Mouse (Mus musculus) stomach, postnatal 0 days (tissue): ENCODE data around the gene Otop3. TPM values are rescaled to one million over a fixed set of nuclear protein-coding genes. Genes with fewer than 3 reads are reported as not detected.

Experiments
- ATAC-seq: fragments of 200-750 bp; cut with Nextera tagmentation; 2 replicates; pipeline ENCODE4 v1.8.0; 2017; ENCODE audit not compliant: low FRiP score, low TSS enrichment
- DNase-seq: peaks from one replicate; pipeline ENCODE4 v3.0.0-alpha.2; 2016; ENCODE audit warnings: low spot score
- H3K27ac ChIP-seq: fragments of 300-500 bp; sonication (generic); replicated peaks from 2 replicates; pipeline ENCODE4 v1.5.1; 2014; ENCODE audit warnings: mild to moderate bottlenecking, control low read depth
- H3K27me3 ChIP-seq: fragments of 300-500 bp; sonication (generic); 2 replicates; pipeline ENCODE4 v1.6.1; 2014; ENCODE audit warnings: low read length; ENCODE audit not compliant: control insufficient read depth, insufficient read depth
- H3K36me3 ChIP-seq: fragments of 300-500 bp; sonication (generic); 2 replicates; pipeline ENCODE4 v1.6.1; 2014; ENCODE audit warnings: low read length, mixed read lengths; ENCODE audit not compliant: control insufficient read depth, insufficient read depth
- H3K4me1 ChIP-seq: fragments of 300-500 bp; sonication (generic); replicated peaks from 2 replicates; pipeline ENCODE4 v1.6.1; 2014; ENCODE audit warnings: antibody characterized with exemption; ENCODE audit not compliant: control insufficient read depth, insufficient read depth
- H3K4me2 ChIP-seq: fragments of 300-500 bp; sonication (generic); replicated peaks from 2 replicates; pipeline ENCODE4 v1.6.1; 2014; ENCODE audit warnings: low read depth, mild to moderate bottlenecking, control low read depth, moderate library complexity
- H3K4me3 ChIP-seq: fragments of 300-500 bp; sonication (generic); 2 replicates; pipeline ENCODE4 v1.5.1; 2014; ENCODE audit warnings: low read depth, low read length, control low read depth
- H3K9ac ChIP-seq: fragments of 300-500 bp; sonication (generic); 2 replicates; pipeline ENCODE4 v1.6.1; 2014; ENCODE audit warnings: mild to moderate bottlenecking, low read length, control low read depth, mixed read lengths
- H3K9me3 ChIP-seq: fragments of 300-500 bp; sonication (generic); 2 replicates; pipeline ENCODE4 v1.6.1; 2016; ENCODE audit warnings: low read length; ENCODE audit not compliant: control insufficient read depth
- CTCF ChIP-seq: IDR thresholded peaks from 2 replicates; pipeline ENCODE4 v1.5.1; 2016; ENCODE audit warnings: antibody characterized with exemption, low read depth, mild to moderate bottlenecking, moderate library complexity
- EP300 ChIP-seq: optimal IDR thresholded peaks from 2 replicates; pipeline ENCODE3; 2016; ENCODE audit warnings: antibody characterized with exemption
- WGBS: fragments of 180-500 bp; shearing (Covaris S2); extraction: QIAGEN DNeasy Blood & Tissue Kit; methylation state at CpG from one replicate; pipeline ENCODE4 v1.1.7; 2014; 5-methylcytosine and 5-hydroxymethylcytosine counted together
- polyA plus RNA-seq: library from polyadenylated mRNA; unstranded; fragments of >200 nt; fragmentation: Nextera tagmentation; extraction: Ambion mirVana; gene quantifications from 2 replicates; pipeline ENCODE4 v1.2.1, GENCODE M21; 2015

Gene Otop3
- polyA plus RNA-seq, 1 experiment from 2014 or later, result 20.5 TPM

DNA sequence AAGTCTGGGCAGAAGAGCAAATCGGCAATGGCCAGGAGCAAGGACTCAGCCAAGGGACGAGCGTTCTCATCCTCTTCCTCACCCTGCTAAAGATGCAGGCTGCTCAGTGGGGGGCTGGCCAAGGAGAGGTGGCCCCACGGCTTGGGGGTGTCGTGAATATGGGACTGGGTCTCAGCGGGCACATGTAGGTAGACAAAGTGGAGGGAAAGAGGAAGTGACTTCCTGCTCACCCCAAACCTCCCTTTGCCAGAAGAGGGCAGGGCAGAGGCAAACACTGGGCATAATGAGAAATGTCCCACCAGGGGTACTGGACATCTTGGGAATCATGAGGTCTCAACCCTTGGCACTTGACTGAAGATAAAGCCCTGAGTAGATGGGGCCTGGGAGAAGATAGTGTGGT, 25.2 kb downstream of the Otop3 start:
- 69% methylated on average over 6 of the region's 6 CpGs for WGBS
- no peak overlapping the region for H3K4me3 ChIP-seq
- DNase-seq, result no peak
- H3K9ac ChIP-seq, result 0 out of 2 replicates have a peak overlapping the region, but pooled peaks have one; percentile 8
- H3K9me3 ChIP-seq, result no peaks in the 10 kb centered on the region
- no peak overlapping the region for H3K4me2 ChIP-seq
- ATAC-seq, result 0 out of 2 replicates have a peak, but pooled peaks have one; percentile 4
- peak overlapping the region; percentile 45 for H3K27ac ChIP-seq
- no peaks in the 10 kb centered on the region for H3K4me1 ChIP-seq
- TF ChIP-seq CTCF (peak; percentile 57), EP300 (no peak)
- H3K36me3 ChIP-seq, result no peaks in the 10 kb centered on the region
- H3K27me3 ChIP-seq, result no peaks in the 10 kb centered on the region

- TF ChIP-seq EP300 (no peak), CTCF (no peak)
- H3K4me2 ChIP-seq, result no peak overlapping the region
- no peaks in the 10 kb centered on the region for H3K36me3 ChIP-seq
- H3K4me3 ChIP-seq, result no peak overlapping the region
- no peaks in the 10 kb centered on the region for H3K9me3 ChIP-seq
- no peak overlapping the region for H3K9ac ChIP-seq
- peak; percentile 54; the same call in 1 of the 2 replicates for ATAC-seq
- H3K27ac ChIP-seq, result peak overlapping the region; percentile 75
- DNase-seq, result peak; percentile 74
- H3K27me3 ChIP-seq, result no peaks in the 10 kb centered on the region; the same call in 1 of the 2 replicates
- H3K4me1 ChIP-seq, result no peaks in the 10 kb centered on the region
- WGBS, result 82% methylated on average over 3 of the region's 3 CpGs
These were observed 29.6 kb downstream of the Otop3 start for GRCm38 (mm10) chr11:115364136-115364535.

DNA sequence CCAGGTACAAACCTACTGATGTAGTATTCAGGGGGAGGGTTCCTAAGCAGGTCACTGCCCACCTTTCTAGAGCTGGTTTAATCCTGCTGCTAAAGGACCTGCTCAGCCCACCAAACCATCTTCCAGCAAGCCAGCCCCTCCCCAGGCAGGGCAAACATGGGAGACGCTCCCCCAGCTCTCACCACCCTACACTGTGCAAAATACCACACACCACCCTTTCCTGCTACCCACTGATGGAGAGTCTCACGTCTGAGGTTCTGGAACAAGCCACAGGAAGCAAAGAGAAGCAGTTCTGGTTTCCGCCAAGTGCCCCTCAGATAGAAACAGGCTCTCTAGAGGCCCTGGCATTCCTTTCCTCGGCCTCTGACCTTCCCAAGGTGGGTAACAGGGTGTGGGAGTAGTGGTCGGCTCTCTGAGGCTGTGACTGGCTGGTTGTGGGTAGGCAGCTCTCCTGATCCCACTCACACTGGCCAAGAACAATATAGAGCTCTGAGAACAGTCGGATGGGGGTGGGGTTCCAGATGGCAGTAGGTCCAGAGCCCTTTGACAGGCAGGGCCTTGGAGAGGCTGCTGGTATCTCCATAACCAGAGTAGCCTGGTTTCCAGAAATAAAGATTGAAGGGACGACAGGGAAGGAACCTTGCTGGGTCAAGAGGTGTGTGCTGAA, 31.6 kb downstream of the Otop3 start:
- Histone ChIP-seq H3K27me3 (no peaks in the 10 kb centered on the region; the same call in 1 of the 2 replicates), H3K4me3 (peak overlapping the region; percentile 56), H3K9ac (0 out of 2 replicates have a peak overlapping the region, but pooled peaks have one; percentile 64), H3K9me3 (no peaks in the 10 kb centered on the region), H3K4me1 (no peaks in the 10 kb centered on the region), H3K4me2 (peak overlapping the region; percentile 80), H3K36me3 (no peaks in the 10 kb centered on the region), H3K27ac (peak overlapping the region; percentile 75)
- DNase-seq (no peak), ATAC-seq (no peak)
- no peak for TF ChIP-seq CTCF
- TF ChIP-seq EP300, result no peak
- 40% methylated on average over 7 of the region's 7 CpGs for WGBS

GRCm38 (mm10) chr11:115366706-115367394, 32.3 kb downstream of the Otop3 start:
- peak overlapping the region; percentile 56 for H3K4me3 ChIP-seq
- DNase-seq, result peak; percentile 78
- WGBS, result 4% methylated on average over 28 of the region's 28 CpGs
- no peaks in the 10 kb centered on the region; the same call in 1 of the 2 replicates for H3K27me3 ChIP-seq
- H3K9me3 ChIP-seq, result no peaks in the 10 kb centered on the region
- no peaks in the 10 kb centered on the region for H3K36me3 ChIP-seq
- no peaks in the 10 kb centered on the region for H3K4me1 ChIP-seq
- peak; percentile 33 for ATAC-seq
- TF ChIP-seq CTCF (no peak), EP300 (no peak)
- peak overlapping the region; percentile 75 for H3K27ac ChIP-seq
- H3K4me2 ChIP-seq, result peak overlapping the region; percentile 80
- H3K9ac ChIP-seq, result peak overlapping the region; percentile 64

GRCm38 (mm10) chr11:115367395-115367944, 32.9 kb downstream of the Otop3 start, which contains the start of gene Hid1:
Hid1 (minus strand) TSS chr11:115367756.
- Histone ChIP-seq H3K36me3 (no peaks in the 10 kb centered on the region), H3K4me1 (no peaks in the 10 kb centered on the region), H3K9ac (peak within 1 kb of the TSS; percentile 64), H3K9me3 (no peaks in the 10 kb centered on the region), H3K4me3 (peak within 1 kb of the TSS; percentile 56), H3K27ac (peak within 1 kb of the TSS; percentile 75), H3K27me3 (no peaks in the 10 kb centered on the region; the same call in 1 of the 2 replicates), H3K4me2 (peak within 1 kb of the TSS; percentile 80)
- peak; percentile 94 for DNase-seq
- ATAC-seq, result peak; percentile 81
- under 1% methylated on average over 37 of the region's 39 CpGs for WGBS
- no peak for TF ChIP-seq CTCF
- TF ChIP-seq EP300, result no peak
